Mouse (Mus musculus) layer of hippocampus, adult 11-12 months (tissue): ENCODE results near the gene Ckmt1.
"Not testable (repeated sequence)": the region's sequence is repeated elsewhere in the genome, so short reads cannot be mapped to it uniquely, and the experiment has no call there.

ENCODE experiments used
- DNase-seq: peaks from one replicate; pipeline ENCODE4 v3.0.0; 2022; ENCODE audit warnings: low spot score

Gene Ckmt1

DNA sequence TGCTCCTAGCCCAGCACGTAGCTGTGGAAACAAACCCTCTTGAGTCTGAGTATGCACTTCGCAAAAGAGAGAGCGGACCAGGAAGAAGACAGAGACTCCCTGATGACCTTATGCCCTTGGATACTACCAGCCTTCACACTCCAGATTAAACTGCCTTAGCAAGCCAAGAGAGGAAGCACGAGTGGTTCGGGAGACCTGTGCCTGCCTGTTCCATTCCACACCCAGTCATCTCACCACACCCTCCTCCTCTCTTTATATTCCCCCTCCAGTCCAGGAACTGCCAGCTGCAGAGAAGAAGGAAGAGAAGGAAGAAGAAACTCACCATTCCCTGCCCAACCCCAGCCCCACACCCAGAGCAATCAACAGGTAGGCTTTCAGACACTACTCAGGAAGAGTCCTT lies at the start of gene Ckmt1:
Gene Ckmt1 (plus strand): TSS at position 221 of the 400 bp plus-strand sequence.
- no peak for DNase-seq

DNA sequence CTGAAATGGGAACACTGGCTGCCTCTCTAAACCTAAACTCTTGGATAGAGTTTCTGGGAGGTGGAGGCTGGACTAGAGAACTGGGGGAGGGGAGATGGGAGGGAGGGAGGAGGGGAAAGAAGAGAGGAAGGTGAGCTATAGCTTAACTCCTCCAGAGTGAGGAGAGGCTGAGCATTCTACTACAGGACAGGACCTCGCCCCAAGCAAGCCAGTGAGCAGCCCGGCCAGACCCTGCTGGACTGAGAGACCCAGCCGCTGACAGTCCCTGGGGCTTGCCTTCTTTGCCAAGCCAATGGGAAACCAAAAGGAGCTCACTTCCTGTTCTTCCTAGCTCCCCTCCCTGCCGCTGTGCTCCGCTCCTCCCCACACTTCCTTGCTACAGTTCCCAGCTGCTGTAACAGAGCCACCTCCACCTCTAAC lies 48.5 kb upstream of the Ckmt1 start:
- DNase-seq: no peak

DNA sequence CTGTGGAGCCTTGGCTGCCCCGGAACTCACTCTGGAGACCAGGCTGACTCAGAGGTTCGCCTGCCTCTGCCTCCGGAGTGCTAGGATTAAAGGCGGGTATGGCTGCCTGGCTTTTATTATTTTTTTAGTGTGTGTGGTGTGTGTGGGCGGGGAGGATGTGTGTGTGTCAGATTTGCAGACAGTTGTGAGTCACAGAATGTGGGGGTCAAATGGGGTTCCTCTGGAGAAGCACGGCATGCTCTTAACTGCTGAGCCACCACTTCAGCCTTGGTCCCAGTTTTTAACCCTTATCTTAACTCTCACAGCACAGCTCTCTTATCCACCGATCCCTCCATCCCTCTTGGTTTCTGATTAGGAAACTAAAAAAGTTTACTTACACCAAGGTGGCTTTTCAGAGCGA lies 41.2 kb upstream of the Ckmt1 start:
- no peak for DNase-seq

DNA sequence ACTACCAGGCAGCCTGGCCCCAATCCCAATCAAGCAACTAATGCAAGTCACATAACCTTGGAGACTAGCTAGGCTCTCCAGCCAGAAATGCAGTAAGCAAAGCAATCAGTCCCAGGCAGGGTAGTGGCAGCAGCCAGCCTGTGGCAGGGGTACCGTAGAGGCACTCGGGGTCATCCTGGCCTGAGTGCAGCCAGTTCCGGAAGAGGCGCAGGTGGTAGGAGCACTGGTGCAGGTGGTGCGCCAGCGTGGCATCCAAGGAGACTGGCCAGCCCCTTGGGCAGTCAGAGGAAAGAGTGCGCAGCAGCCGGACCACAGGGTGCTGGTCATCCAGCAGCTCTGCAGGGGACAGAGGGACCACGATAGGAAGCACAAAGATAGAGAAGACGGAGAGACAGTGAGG lies 34.5 kb upstream of the Ckmt1 start:
- no peak for DNase-seq

DNA sequence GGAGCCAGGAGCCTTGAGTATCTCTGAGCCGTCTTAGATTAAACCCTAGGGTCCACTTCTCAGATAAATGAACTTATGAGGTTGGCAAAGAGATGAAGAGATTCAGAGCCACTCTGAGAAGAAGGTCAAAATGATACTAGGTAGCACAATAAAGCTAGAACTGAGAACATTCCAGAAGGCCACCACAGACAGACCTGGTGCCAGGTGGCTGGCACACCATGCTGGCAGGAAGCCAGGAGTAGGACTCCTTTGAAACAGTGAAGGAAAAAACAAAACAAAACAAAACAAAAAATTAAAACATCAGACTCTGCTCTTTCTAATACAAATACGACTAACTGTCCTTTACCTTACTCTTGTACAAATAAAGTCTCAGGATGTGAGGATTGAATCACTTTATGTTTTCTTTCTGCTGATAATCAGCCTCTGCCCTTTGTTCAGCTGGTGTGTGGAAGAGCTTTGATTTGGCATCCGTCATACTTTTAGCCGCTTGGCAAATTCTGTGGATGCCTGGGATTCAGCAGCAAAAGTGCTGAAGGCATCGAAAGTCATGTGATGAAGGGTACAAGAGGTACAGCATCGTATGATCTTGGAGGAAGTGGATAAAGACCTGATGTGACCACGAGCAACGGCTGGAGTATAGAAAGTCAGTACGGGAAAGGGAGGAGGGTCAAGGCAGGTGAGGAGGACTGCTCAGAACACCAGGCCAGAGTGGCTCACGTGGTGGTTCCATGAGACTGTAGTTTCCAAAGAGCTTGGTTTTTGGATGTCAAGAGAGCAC lies 33.6 kb upstream of the Ckmt1 start:
- DNase-seq: no peak

DNA sequence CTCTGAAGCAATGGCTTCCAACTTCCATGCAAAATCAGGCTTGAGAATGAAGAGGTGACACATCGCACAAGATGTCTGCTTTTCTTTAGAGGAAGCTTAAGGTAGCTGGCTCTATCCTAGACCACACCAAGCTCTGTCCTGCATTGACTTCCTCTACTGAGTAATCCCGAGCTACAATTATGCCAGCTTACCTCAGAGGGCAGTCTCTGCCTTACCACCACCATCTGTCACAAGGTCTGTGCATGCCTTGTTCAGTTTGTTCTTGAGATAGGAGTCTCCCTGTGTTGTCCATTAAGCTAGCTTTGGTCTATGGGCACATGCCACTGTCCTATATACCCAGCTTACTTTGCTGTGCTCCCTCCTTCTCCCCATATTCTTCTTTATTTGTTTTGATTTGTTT lies 28.0 kb upstream of the Ckmt1 start:
- DNase-seq: no peak

DNA sequence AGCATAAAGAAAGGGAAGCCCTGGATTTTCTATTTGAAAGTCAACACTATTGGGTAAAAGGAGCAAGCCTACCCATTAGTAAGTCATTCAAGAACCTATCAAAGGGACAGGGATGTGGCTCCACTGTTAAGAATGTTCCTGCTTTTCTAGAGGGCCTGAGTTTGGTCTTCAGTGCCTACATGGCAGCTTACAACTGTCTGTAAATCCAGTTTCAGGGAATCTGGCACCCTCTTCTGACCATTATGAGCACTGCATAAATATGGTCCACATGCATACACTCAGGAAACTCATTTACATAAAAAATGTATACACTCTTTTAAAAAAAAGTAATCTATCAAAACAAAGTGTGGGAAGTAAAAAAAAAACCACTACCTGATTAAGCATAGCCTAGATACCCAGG lies 18.5 kb upstream of the Ckmt1 start:
- DNase-seq: no peak

DNA sequence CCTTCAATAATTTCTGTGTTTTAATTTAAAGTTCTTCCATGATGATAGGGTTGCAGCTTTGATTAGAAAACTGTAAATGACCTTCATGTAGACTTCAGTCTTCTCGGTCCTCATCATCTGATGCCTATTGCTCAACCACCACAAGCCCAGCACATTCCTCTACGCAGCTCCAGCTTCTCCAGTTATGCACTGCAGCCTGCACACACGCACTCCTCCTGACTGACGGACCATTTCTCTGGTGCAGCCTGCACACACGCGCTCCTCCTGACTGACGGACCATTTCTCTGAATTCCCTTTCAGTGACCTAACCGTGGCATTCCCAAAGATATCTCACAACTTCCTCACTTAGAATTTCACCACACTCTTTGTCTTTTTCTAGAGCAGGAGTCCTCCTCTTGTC lies 4.4 kb upstream of the Ckmt1 start:
- no peak for DNase-seq

DNA sequence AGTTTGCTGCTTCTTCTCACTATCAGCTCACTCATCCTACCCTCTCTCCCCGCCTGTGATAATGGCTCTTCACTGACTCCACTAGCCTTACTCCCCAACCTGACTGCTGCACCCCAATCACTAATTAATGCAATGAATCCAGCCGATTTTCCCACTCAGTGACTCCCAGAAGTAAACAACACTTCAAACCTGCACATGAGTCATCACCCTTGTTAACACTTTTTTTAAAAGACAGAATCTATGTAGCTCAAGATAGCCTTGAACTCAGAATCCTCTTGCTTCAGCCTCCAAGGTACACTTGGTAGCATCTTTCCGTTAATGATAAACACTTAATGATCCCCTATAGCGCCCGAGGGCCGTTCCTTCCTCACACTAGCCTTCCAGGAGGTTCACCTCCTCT lies 3.1 kb upstream of the Ckmt1 start:
- no peak for DNase-seq

DNA sequence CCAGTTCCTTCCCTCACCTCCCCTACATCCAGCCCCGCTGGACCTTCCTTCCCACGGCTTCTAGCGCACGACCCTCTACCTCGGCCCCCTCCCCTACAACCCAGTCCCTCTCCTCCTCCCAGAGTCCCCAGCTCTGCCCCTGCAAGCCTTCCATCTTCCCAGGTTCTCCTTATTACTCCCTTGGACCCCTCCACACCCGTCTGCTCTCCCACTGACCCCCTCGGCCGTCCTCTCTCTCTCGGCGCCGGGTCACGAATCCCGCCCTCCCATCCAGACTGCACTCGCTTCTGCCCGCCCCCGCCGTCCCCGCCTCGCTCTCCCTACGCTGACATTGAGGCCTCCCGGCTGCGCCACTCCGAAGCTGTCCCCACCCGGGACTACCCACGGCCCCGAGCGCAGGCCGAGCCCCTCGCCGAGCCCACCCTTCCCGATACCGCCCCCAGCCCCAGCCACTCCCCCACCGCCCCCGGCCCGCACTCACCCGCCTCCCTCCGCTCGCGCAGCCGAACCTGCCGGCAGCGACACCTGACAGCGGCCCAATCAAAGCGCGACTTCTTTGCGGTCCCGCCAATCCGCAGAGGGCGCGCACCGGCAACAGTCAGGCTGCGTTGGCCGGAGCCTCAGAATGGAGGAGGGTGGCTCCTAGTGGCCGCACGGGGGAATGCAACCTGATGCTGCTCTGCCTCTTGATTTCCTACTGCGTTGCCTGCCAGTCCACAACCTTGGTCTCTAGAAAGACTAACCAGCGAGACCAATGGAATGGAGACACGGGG lies 2.5 kb upstream of the Ckmt1 start, which contains the start of gene Ppip5k1:
Gene Ppip5k1 (minus strand): TSS at position 577 of the 773 bp plus-strand sequence.
- peak; percentile 99 for DNase-seq

DNA sequence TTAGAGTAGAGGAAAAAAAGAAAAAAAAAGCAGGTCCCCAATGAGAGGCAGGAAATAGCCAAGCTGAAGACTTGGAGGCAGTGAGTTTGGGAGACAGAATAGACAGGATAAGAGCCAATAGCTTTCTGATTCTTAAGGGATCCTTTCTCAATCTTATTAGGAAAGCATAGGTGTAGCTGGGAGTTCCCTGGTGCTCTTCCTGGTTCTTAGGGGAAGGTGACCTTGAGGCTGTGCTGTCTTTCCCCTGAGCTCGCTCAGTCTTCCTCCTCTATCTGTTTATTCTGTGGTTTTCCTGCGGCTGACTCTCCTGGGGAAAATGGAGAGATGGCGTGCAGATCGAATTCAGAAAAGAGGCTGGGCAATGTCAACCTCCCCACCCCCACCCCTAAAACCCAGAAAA lies 447 bp downstream of the Ckmt1 start:
- DNase-seq: no peak

DNA sequence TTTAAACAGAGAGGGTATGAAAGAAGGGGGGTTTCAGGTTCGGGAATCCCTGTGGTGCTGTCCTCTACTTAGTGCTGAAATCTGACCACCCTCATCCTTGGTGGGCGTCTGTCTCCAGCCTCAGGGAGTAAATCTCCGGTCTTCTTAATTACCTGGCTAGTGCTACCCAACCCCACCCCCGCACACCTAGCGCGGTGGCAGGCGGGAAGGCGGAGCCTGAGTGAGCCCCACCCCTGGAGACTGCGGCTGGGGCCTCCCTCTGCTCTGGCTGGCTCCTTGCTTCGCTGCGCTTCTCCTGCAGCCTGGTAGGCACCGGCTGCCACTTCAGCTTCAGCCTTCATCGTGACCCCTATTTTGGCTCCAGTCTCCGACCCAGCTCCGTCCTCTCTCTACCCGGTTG lies 867 bp downstream of the Ckmt1 start:
- peak; percentile 82 for DNase-seq

DNA sequence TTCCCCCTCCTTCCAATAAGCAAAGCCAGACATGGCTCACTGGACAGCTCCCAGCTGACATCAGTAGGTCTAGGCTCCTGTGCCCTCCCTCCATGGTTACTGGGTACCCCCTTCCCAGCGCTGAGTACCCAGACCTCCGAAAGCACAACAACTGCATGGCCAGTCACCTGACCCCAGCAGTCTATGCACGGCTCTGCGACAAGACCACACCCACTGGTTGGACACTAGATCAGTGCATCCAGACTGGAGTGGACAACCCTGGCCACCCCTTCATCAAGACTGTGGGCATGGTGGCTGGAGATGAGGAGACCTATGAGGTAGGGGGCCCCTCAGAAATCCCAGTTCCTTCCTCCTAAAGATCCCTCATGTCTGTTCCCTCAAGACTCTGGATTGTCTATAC lies 1.9 kb downstream of the Ckmt1 start:
- DNase-seq: no peak

DNA sequence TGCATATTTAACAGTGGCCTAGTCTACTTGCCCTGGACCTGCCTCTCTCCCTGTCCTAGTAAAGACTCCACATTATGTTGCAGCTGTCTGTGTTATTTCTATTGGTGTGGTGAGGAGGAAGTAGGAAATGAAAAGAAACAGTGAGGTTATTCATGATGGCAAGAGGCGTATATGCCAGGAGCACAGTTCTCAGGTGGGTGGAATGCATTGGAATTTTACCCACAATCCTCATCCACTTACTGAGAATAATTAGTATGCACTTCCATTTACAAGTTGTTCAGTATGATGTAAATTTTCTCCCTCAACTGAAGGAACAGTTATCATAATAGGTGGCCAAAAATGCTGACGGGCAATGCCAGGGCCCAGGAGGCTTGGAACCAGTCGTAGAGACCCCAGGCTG lies 6.1 kb downstream of the Ckmt1 start:
- DNase-seq: no peak

DNA sequence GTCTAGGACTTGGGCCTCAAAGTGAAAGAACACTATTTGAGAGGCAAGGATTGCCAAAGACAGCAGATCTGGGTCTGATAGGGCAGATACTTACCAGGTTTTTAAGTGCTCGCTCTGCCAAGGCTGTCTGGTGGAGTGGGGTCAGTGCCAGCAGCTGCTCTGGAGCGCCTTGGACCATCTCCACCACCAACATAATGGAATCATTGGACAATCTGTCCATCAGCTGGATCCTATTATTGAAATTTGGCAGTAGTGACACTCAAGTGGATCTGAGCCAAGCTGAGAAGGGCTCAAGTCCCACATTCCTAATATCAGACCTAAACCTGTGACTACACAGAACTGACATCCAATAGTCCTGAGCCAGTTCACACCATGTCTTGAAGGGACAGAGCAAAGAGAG lies 11.3 kb downstream of the Ckmt1 start:
- no peak for DNase-seq

DNA sequence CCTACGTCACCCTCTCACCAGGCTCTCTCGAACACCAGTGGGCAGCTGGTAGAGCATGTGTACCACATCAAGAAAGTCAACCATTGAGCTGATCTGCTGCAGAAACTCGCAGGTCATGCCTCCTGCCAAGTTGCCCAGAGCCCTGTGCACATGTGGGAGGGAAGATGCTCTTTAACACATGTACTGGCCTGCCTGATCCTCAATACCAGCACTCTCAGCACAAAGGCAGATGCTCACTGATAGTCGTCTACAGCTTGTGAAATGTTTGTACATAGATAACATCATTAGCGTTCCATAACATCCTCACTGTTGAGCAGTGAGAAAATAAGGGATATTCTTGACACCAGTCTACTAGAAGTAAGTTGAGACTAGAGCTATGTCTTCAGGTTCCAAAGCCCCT lies 13.4 kb downstream of the Ckmt1 start:
- DNase-seq: no peak

DNA sequence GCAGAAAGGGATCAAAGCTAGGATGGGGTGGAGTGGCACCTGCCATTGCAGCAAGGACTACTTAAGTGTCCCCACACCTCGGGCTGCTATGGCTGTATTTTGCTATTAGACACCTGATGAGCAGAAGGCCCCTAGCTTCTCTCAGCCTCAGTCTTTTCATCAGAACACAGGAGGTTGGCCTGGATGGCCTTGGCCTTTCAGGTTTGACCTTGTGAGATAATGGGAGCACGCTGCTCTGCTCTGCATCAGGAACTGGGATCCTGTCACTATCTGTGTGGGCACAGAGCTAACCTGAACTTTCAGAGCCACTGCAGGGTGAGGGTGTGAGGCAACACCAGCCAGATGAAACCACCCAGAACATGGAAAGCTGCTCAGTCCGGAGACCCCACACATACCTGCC lies 14.8 kb downstream of the Ckmt1 start:
- DNase-seq: no peak

DNA sequence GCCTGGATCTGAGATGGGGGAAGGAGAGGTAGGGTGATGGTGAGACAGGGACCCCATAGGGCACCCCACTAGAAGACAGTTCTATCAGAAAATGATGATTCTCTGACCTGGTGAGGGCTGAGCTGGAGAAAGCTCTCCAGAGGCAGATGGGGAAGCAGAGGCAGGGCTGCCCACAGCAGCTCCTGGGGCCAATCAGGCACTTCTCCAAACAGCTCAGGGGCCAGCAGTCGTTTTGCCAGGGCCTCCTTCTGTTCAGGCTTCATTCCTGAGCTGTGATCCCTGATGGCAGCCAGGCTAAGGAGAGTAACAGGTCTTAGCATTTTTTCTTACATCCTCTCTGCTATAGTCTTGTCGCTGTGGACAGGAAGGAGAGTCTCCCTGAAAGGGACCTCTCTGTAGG lies 17.3 kb downstream of the Ckmt1 start:
- no peak for DNase-seq

DNA sequence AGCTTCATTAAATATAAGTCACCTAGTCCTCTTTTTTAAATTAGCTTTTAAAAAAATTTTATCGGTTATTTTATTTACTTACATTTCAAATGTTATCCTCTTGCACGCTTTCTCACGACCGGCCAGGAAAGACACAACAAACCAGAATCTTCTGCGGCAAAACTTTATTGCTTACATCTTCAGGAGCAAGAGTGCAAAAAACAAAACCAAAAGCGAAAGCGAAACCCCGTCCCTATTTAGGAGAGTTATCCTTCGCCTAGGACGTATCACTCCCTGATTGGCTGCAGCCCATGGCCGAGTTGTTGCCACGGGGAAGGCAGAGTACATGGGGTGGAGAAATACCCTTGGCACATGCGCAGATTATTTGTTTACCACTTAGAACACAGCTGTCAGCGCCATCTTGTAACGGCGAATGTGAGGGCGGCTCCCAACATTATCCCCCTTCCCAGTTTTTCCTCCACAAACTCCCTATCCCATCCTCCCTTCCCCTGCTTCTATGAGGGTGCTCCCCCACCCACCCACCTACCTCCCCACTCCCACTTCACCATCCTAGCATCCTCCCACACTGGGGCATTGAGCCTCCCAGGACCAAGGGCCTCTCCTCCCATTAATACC lies 29.6 kb downstream of the Ckmt1 start, which contains the start of gene Strc:
Gene Strc (minus strand): TSS at position 208 of the 615 bp plus-strand sequence.
- DNase-seq: not testable (repeated sequence)

DNA sequence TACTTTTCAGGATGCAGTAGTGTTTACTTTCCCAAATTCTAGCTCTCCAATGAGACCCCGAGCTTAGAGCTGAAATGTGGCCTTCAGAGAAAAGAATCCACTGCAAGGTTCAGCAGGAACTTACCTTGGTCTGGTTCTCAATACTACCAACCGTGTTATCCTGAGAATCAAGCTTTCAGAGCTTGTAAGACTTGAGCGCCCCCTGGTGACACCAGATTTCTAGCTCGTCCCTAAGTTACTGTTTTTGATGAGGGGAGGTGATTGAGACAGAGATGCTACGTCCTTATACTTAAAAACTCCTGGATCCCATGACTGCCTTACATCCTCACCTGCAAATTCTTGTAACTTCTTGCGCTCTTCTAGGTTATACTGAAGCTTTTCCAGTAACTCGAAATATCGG lies 39.1 kb downstream of the Ckmt1 start:
- peak; percentile 85 for DNase-seq

DNA sequence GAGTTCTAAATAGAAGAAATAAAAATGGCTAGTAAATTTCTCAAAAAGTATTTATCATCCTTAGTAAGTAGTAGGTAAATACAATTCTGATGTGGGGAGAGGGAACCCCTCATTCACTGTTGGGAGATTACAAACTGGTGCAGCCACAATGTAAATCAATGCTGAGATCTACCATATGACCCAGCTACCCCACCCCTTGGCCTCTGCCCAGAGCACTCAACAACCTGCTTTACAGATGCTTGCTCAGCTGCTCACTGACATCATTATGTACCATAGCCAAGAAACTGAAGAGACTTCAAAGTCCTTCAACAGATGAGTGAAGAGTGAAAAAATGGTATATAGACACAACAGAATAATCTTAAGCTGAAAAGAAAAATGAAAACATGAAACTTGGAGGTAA lies 45.8 kb downstream of the Ckmt1 start:
- no peak for DNase-seq

DNA sequence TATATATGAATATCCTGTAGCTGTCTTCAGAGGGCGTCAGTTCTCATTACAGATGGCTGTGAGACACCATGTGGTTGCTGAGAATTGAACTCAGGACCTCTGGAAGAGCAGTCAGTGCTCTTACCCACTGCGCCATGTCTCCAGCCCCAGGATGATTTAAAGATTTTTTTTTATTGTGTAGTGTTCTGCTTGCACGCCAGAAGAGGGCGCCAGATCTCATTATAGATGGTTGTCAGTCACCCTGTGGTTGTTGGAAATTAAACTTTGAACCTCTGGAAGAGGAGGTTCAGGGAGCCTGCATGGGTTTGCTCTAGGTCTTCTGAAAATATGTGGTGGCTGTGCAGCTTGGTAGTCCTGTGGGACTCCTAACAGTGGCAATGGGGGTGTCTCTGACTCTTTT lies 50.6 kb downstream of the Ckmt1 start:
- no peak for DNase-seq

DNA sequence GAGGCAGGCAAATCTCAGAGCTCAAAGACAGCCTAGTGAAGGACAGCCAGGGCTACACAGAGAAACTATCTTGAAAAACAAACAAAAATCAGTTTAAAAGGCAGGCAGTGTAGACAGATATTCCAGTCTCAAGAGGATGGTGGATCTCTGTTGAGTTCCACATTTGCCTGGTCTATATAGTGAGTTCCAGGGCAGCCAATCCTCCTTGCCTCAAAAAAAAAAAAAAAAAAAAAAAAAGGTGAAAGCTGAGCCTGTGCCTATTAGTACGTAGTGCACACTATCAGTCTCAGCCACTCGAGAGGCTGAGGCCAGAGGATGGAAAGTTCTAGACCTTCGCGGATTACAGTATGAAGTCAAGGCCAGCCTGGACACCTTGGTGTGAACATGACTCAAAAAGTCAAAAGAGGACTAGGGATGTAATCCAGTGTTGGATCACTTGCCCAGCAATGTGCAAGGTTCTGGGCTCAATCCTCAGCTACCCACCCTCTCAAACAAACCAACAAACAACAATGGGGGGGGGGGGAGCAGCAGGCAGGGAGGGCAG lies 55.4 kb downstream of the Ckmt1 start:
- DNase-seq: no peak
